Mouse (Mus musculus) heart, postnatal 0 days (tissue): ENCODE data around the gene Ntn4.

Experiments
- CTCF ChIP-seq: IDR thresholded peaks from 2 replicates; pipeline ENCODE4 v1.5.1; 2016; ENCODE audit warnings: antibody characterized with exemption, control low read depth, low read depth
- EP300 ChIP-seq: IDR thresholded peaks from 2 replicates; pipeline ENCODE4 v1.6.1; 2016; ENCODE audit warnings: antibody characterized with exemption, low read depth

DNA sequence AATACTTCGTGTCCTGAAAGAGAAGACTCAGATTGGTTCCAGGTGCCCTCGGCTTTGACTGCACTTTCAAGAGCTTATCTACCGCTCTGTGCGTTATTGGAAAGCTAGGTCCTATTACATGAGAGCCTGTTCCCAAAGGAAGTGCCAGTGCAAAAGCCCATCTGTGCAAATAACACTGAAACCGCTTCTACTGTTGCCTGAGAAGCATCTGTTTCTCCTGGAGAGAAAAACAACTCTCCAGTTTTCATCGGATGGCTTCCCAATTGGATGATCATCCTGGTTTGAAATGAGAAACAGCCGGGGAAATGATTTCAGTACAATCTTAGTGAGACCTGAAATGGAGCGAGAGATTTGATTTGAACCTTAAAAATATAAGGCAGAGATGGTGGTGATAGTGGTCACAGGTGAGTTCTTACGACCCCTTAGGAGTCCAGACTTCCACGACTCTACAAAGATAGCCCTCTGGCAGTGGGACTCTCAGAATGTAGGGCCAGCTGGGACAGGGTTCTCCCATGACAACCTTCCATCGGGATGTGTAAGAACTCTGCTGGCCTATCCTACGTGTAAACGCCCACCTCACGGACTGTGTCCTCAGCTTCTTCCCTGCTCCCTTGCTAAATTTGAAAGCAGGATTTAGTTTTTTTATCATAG, 101.1 kb downstream of the Ntn4 start:
- TF ChIP-seq CTCF (no peak), EP300 (no peak)
